Mouse (Mus musculus) small intestine, adult 2 months (tissue): ENCODE measurements around the gene Mtus2.

Experiments
- CTCF ChIP-seq: fragments of 200-500 bp; IDR thresholded peaks from 2 replicates; pipeline ENCODE4 v1.5.1; 2012; ENCODE audit warnings: low read depth, mild to moderate bottlenecking, control low read depth, inconsistent platforms, low read length, moderate library complexity, mixed read lengths; ENCODE audit not compliant: insufficient replicate concordance, insufficient read length; ENCODE audit errors: extremely low read depth
- POLR2A ChIP-seq: fragments of 200-500 bp; IDR thresholded peaks from 2 replicates; pipeline ENCODE4 v1.6.1; 2012; ENCODE audit warnings: low read depth, mild to moderate bottlenecking, control low read depth, inconsistent platforms, low read length, moderate library complexity

DNA sequence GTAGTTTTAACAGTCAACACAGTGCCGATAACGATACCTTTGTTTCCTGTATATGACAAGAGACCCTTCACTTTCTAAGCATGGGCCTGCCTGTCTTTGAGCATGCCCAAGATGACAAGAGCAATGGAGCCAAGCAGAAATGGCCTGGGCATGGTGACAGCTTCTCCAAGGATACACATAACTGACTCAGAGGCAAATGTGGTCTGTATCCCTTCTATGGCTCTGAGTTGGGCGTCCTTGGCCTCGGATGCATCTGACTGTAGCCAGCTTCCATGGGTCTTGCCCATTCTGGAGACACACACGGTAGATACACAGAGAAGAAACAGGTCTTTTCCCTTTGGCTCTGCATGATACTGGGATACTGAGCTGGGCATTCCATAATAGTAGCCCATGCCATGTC, 357.8 kb downstream of the Mtus2 start:
- no peak for TF ChIP-seq POLR2A
- no peak for TF ChIP-seq CTCF
